Mouse (Mus musculus) thymus, postnatal 0 days (tissue): ENCODE results near the gene Afp. TPM values are rescaled to one million over a fixed set of nuclear protein-coding genes. Genes with fewer than 3 reads are reported as not detected.

Experiments
- DNase-seq: peaks from one replicate; pipeline ENCODE4 v3.0.0-alpha.2; 2015; ENCODE audit warnings: low spot score
- polyA plus RNA-seq: library from polyadenylated mRNA; unstranded; fragments of >200 nt; fragmentation: Nextera tagmentation; extraction: Ambion mirVana; gene quantifications from 2 replicates; pipeline ENCODE4 v1.2.1, GENCODE M21; 2015

The Afp gene
- polyA plus RNA-seq, 1 experiment from 2014 or later, result 3.1 TPM

DNA sequence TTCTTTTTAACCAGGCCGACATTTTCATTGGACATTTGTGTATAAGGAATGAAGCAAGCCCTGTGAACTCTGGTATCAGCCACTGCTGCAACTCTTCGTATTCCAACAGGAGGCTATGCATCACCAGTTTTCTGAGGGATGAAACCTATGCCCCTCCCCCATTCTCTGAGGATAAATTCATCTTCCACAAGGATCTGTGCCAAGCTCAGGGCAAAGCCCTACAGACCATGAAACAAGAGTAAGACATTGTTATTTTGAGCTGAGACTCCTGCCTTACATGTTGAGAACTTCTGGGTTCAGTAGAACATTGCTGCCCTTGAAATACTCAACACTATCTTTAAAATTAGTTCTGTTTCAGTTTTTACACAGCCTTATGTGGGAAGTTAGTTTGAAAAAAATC is 16.0 kb downstream of the Afp start:
- DNase-seq, result no peak

DNA sequence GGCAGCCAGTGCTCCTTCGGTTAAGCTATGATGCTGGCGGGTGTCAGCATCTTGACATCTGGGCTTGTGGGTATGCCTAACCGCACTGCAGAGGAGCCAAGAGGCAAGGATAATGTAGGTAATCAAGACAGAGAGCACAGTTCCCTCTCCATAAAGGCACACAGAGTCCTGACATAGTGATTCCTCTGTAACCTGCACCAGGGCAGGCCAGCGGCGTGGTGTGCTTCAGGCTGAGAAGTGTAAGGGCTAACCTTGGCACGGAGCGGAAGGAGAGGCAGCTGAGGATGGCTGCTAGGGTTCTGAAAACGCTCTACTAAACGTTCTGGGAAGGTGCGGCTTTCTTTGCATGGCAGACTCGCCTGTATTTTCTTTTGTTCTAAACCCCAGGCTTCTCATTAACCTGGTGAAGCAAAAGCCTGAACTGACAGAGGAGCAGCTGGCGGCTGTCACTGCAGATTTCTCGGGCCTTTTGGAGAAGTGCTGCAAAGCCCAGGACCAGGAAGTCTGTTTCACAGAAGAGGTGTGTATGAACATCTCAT is 16.9 kb downstream of the Afp start:
- no peak for DNase-seq

- DNase-seq, result no peak
Measured at GRCm38 (mm10) chr5:90509828-90510592, 19.5 kb downstream of the Afp start.

- no peak for DNase-seq
Measured at GRCm38 (mm10) chr5:90512288-90512955, 21.9 kb downstream of the Afp start.

DNA sequence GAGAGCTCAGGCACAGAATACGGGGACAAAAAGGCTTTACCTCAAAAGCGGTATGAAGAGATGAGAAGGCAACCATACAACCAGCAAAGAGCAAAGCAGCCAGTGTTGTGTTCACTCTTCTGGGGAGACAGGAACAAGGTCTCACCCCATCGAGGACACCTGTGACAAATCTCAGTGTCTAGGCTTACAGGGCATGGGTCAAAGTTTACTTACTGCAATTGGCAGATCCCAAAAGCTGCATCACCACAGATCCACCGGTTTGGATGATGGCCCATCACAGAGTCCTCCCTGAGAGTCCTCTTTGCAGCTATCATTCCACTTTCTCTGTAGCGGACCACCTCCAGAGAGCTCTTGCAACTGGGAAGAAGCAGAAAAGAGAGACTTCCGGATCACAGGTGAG is 25.0 kb downstream of the Afp start:
- no peak for DNase-seq

GRCm38 (mm10) chr5:90518356-90519100 is 28.0 kb downstream of the Afp start, which contains the start of gene Afm:
TSS of gene Afm (plus strand) at chr5:90518932.
- DNase-seq, result no peak

GRCm38 (mm10) chr5:90551191-90551590 is 60.7 kb downstream of the Afp start:
- no peak for DNase-seq

DNA sequence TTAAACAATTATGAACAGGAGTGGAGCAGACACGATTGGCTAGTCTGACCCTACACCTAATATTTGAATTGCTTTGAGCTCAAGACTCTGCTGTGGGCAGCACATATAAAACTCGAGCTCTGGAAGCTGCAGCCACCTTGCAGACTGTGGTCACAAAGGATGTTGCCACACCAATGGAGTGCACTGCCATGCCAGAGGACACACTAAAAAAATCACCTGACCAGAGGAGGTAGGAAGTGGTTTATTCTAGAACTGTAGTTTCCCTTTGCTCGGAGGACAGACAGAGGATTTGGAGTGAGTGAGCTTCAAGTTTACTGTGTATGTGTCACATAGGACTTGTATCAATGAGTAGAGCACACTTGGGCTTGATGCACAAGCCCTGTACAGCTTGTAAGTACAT is 65.5 kb downstream of the Afp start:
- no peak for DNase-seq

Other genes with a start within 250 kb of the Afp start
- gene Ankrd17, start 124.2 kb upstream of the Afp start, polyA plus RNA-seq, result 19.0 and 26.4 TPM in 2 replicates
- 6.7 and 7.2 TPM in 2 replicates for gene Gm9958, start 123.5 kb upstream of the Afp start, polyA plus RNA-seq
- 0.17 and 0.49 TPM in 2 replicates for gene Alb, start 29.8 kb upstream of the Afp start, polyA plus RNA-seq
- gene Afm, start 28.2 kb downstream of the Afp start, polyA plus RNA-seq, result not detected in 2 replicates
- gene 5830473C10Rik, start 70.4 kb downstream of the Afp start, polyA plus RNA-seq, result 0.05 TPM in 1 of 2 replicates, not detected in the other
- 6.6 and 7.6 TPM in 2 replicates for gene Rassf6, start 149.9 kb downstream of the Afp start, polyA plus RNA-seq